Mouse (Mus musculus): ENCODE results near the gene Mettl7a2. TPM values are rescaled to one million over a fixed set of nuclear protein-coding genes. Genes with fewer than 3 reads are reported as not detected.

Mettl7a2 gene
- polyA plus RNA-seq, 1 experiment from 2014 or later: not detected

GRCm38 (mm10) chr15:100406088-100406487 is 53.1 kb downstream of the Mettl7a2 start:
- WGBS: 93% methylated on average over 5 of the region's 5 CpGs
- Histone ChIP-seq H3K27ac (replicated peaks) (no peak overlapping the region), H3K27me3 (no peaks in the 10 kb centered on the region), H3K9me3 (no peaks in the 10 kb centered on the region), H3K36me3 (peaks cover 84% of the 10 kb centered on the region), H3K4me3 (no peak overlapping the region), H3K4me1 (no peaks in the 10 kb centered on the region), H3K9ac (replicated peaks) (no peak overlapping the region), H3K4me2 (replicated peaks) (no peak overlapping the region)
- ATAC-seq (ENCODE audit: low FRiP score, low read depth): no peak

GRCm38 (mm10) chr15:100410918-100411672 is 58.1 kb downstream of the Mettl7a2 start:
- H3K4me3 ChIP-seq: no peak overlapping the region
- no peaks in the 10 kb centered on the region for H3K4me1 ChIP-seq
- no peaks in the 10 kb centered on the region for H3K9me3 ChIP-seq
- H3K4me2 ChIP-seq (replicated peaks): no peak overlapping the region
- H3K36me3 ChIP-seq: peaks cover 41% of the 10 kb centered on the region
- H3K27ac ChIP-seq (replicated peaks): no peak overlapping the region
- 69% methylated on average over 14 of the region's 14 CpGs for WGBS
- ATAC-seq (ENCODE audit: low FRiP score, low read depth): no peak
- H3K9ac ChIP-seq (replicated peaks): no peak overlapping the region
- H3K27me3 ChIP-seq: no peaks in the 10 kb centered on the region

Other genes with a start within 250 kb of the Mettl7a2 start
- gene Atf1, start 125.4 kb upstream of the Mettl7a2 start, polyA plus RNA-seq (2016; fragmentation: Nextera tagmentation; extraction: Ambion mirVana): 32.6 and 36.3 TPM in 2 replicates
- gene Tmprss12, start 72.4 kb upstream of the Mettl7a2 start, polyA plus RNA-seq (2016; fragmentation: Nextera tagmentation; extraction: Ambion mirVana): not detected in 2 replicates
- gene Mettl7a1, start 49.1 kb upstream of the Mettl7a2 start, polyA plus RNA-seq (2016; fragmentation: Nextera tagmentation; extraction: Ambion mirVana): 4.5 and 4.7 TPM in 2 replicates
- gene Mettl7a3, start 18.3 kb upstream of the Mettl7a2 start, polyA plus RNA-seq (2016; fragmentation: Nextera tagmentation; extraction: Ambion mirVana): not detected in 2 replicates
- gene Methig1, start 51 bp upstream of the Mettl7a2 start, polyA plus RNA-seq (2016; fragmentation: Nextera tagmentation; extraction: Ambion mirVana): not detected in 2 replicates
- not detected in 2 replicates for gene Higd1c, start 11.3 kb downstream of the Mettl7a2 start, polyA plus RNA-seq (2016; fragmentation: Nextera tagmentation; extraction: Ambion mirVana)
- 0.11 and 0.14 TPM in 2 replicates for gene Gm5475, start 68.9 kb downstream of the Mettl7a2 start, polyA plus RNA-seq (2016; fragmentation: Nextera tagmentation; extraction: Ambion mirVana)
- gene Slc11a2, start 71.9 kb downstream of the Mettl7a2 start, polyA plus RNA-seq (2016; fragmentation: Nextera tagmentation; extraction: Ambion mirVana): 22.6 and 22.8 TPM in 2 replicates
- gene Letmd1, start 115.8 kb downstream of the Mettl7a2 start, polyA plus RNA-seq (2016; fragmentation: Nextera tagmentation; extraction: Ambion mirVana): 42.2 and 46.2 TPM in 2 replicates
- 37.1 and 41.9 TPM in 2 replicates for gene Csrnp2, start 142.3 kb downstream of the Mettl7a2 start, polyA plus RNA-seq (2016; fragmentation: Nextera tagmentation; extraction: Ambion mirVana)
- gene Tfcp2, start 198.8 kb downstream of the Mettl7a2 start, polyA plus RNA-seq (2016; fragmentation: Nextera tagmentation; extraction: Ambion mirVana): 50.3 and 51.1 TPM in 2 replicates
- 32.4 and 34.4 TPM in 2 replicates for gene Pou6f1, start 246.8 kb downstream of the Mettl7a2 start, polyA plus RNA-seq (2016; fragmentation: Nextera tagmentation; extraction: Ambion mirVana)